Mouse (Mus musculus) activated CD4-positive, CD25-positive, alpha-beta regulatory T cell, adult 4 months (primary cell): Measurements from ENCODE around the gene Ethe1. TPM values are rescaled to one million over a fixed set of nuclear protein-coding genes. Genes with fewer than 3 reads are reported as not detected.

ENCODE experiments used
- polyA plus RNA-seq, 2 experiments: library from polyadenylated mRNA; unstranded; fragments of 100-300 nt; shearing (Covaris generic); gene quantifications; one replicate each; pipeline ENCODE4 v1.2.1; 2017

The Ethe1 gene
- polyA plus RNA-seq, 2 experiments from 2014 or later: 19.0 to 21.6 TPM

Other genes starting within 250 kb of the Ethe1 start
- not detected for gene Lypd5, start 238.3 kb upstream of the Ethe1 start, polyA plus RNA-seq
- 100 to 1,000 TPM; 101 to 105 TPM for gene Kcnn4, start 217.3 kb upstream of the Ethe1 start, polyA plus RNA-seq
- gene Smg9, start 187.9 kb upstream of the Ethe1 start, polyA plus RNA-seq: 10 to 100 TPM; 24.1 to 31.0 TPM
- gene Irgc1, start 135.2 kb upstream of the Ethe1 start, polyA plus RNA-seq: not detected
- 1 to 10 TPM; 1.1 to 1.5 TPM for gene Plaur, start 125.1 kb upstream of the Ethe1 start, polyA plus RNA-seq
- not detected for gene Cadm4, start 105.5 kb upstream of the Ethe1 start, polyA plus RNA-seq
- not detected for gene Zfp428, start 80.5 kb upstream of the Ethe1 start, polyA plus RNA-seq
- under 1 TPM in 1 of 2 experiments, not detected in 1; 0.17 TPM for gene AC161166.1, start 75.1 kb upstream of the Ethe1 start, polyA plus RNA-seq
- 1 to 10 TPM; 1.5 to 1.8 TPM for gene Irgq, start 56.9 kb upstream of the Ethe1 start, polyA plus RNA-seq
- gene Pinlyp, start 41.4 kb upstream of the Ethe1 start, polyA plus RNA-seq: not detected
- gene Xrcc1, start 41.3 kb upstream of the Ethe1 start, polyA plus RNA-seq: 10 to 100 TPM; 19.9 to 30.3 TPM
- under 1 TPM in 1 of 2 experiments, not detected in 1; 0.12 TPM for gene Zfp575, start 98 bp downstream of the Ethe1 start, polyA plus RNA-seq
- under 1 TPM; 0.25 to 0.73 TPM for gene Phldb3, start 23.2 kb downstream of the Ethe1 start, polyA plus RNA-seq
- gene Lypd3, start 49.0 kb downstream of the Ethe1 start, polyA plus RNA-seq: not detected
- not detected for gene Tex101, start 89.1 kb downstream of the Ethe1 start, polyA plus RNA-seq
- gene BC049730, start 121.7 kb downstream of the Ethe1 start, polyA plus RNA-seq: not detected
- not detected for gene Gm4763, start 139.4 kb downstream of the Ethe1 start, polyA plus RNA-seq
- gene Cd177, start 172.8 kb downstream of the Ethe1 start, polyA plus RNA-seq: under 1 TPM; 0.28 TPM
- not detected for gene Ceacam10, start 189.7 kb downstream of the Ethe1 start, polyA plus RNA-seq